Mouse (Mus musculus) limb, embryonic 11.5 days (tissue): ENCODE measurements around the gene Pitpnm1. TPM values are rescaled to one million over a fixed set of nuclear protein-coding genes. Genes with fewer than 3 reads are reported as not detected.
"Not testable (repeated sequence)": the region's sequence is repeated elsewhere in the genome, so short reads cannot be mapped to it uniquely, and the experiment has no call there.

Experiments used
- ATAC-seq: fragments of 200-750 bp; cut with Nextera tagmentation; 2 replicates; pipeline ENCODE4 v1.8.0; 2017; ENCODE audit warnings: low read depth; ENCODE audit not compliant: insufficient number of reproducible peaks, low FRiP score, low TSS enrichment
- DNase-seq: peaks from one replicate; pipeline ENCODE4 v3.0.0-alpha.2; 2015; ENCODE audit warnings: low spot score
- H3K27ac ChIP-seq: fragments of 300-500 bp; sonication (generic); replicated peaks from 2 replicates; pipeline ENCODE4 v1.5.1; 2014; ENCODE audit warnings: low read depth, mild to moderate bottlenecking, low read length
- H3K27me3 ChIP-seq: fragments of 300-500 bp; sonication (generic); 2 replicates; pipeline ENCODE4 v1.6.1; 2014; ENCODE audit warnings: mild to moderate bottlenecking, low read length, mixed read lengths; ENCODE audit not compliant: control insufficient read depth, insufficient read depth
- H3K36me3 ChIP-seq: fragments of 300-500 bp; sonication (generic); 2 replicates; pipeline ENCODE4 v1.6.1; 2014; ENCODE audit warnings: mild to moderate bottlenecking, low read length, moderate library complexity, mixed read lengths; ENCODE audit not compliant: control insufficient read depth, insufficient read depth
- H3K4me1 ChIP-seq: fragments of 300-500 bp; sonication (generic); 2 replicates; pipeline ENCODE4 v1.6.1; 2014; ENCODE audit warnings: low read length, mixed read lengths; ENCODE audit not compliant: control insufficient read depth, insufficient read depth
- H3K4me2 ChIP-seq: fragments of 300-500 bp; sonication (generic); 2 replicates; pipeline ENCODE4 v1.6.1; 2014; ENCODE audit warnings: low read depth, mild to moderate bottlenecking, moderate library complexity; ENCODE audit not compliant: severe bottlenecking
- H3K4me3 ChIP-seq: fragments of 300-500 bp; sonication (generic); 2 replicates; pipeline ENCODE4 v1.5.1; 2014; ENCODE audit warnings: low read depth, low read length
- H3K9ac ChIP-seq: fragments of 300-500 bp; sonication (generic); 2 replicates; pipeline ENCODE4 v1.6.1; 2014; ENCODE audit warnings: mild to moderate bottlenecking, low read length
- H3K9me3 ChIP-seq: fragments of 300-500 bp; sonication (generic); 2 replicates; pipeline ENCODE4 v1.6.1; 2016; ENCODE audit warnings: low read length; ENCODE audit not compliant: control insufficient read depth
- WGBS: fragments of 180-500 bp; shearing (Covaris S2); extraction: QIAGEN DNeasy Blood & Tissue Kit; methylation state at CpG from one replicate; pipeline ENCODE4 v1.1.7; 2014; 5-methylcytosine and 5-hydroxymethylcytosine counted together
- polyA plus RNA-seq: library from polyadenylated mRNA; unstranded; fragments of >200 nt; fragmentation: Nextera tagmentation; extraction: Ambion mirVana; gene quantifications from 2 replicates; pipeline ENCODE4 v1.2.1, GENCODE M21; 2014

Pitpnm1 gene
- polyA plus RNA-seq, 1 experiment from 2014 or later = 4.8 TPM

DNA sequence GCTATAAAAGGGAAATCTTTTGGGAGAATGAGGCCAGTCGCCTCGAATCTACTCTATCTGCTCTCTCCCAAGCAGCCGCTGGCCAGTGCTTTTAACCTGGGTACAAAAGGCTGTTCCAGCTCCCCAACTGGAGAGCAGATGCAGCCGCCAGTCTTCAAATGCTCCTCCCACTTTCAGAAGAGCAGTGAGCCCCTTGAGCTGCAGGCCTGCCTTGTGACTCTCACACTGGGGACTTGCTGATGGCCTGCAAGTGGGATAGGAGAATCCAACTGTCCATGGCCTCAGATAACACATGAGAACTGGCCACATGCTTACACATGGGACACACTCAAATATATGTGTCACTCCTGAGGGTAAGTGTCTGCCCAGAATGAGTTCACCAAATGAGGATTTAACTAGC is 43.1 kb upstream of the Pitpnm1 start:
- no peaks in the 10 kb centered on the region for H3K27me3 ChIP-seq
- 46% methylated on average over 4 of the region's 4 CpGs for WGBS
- H3K9me3 ChIP-seq = no peaks in the 10 kb centered on the region
- no peaks in the 10 kb centered on the region for H3K36me3 ChIP-seq
- H3K27ac ChIP-seq = no peak overlapping the region
- no peak for DNase-seq
- no peak overlapping the region for H3K9ac ChIP-seq
- no peaks in the 10 kb centered on the region for H3K4me1 ChIP-seq
- no peak overlapping the region for H3K4me2 ChIP-seq
- H3K4me3 ChIP-seq = no peak overlapping the region
- ATAC-seq = no peak

DNA sequence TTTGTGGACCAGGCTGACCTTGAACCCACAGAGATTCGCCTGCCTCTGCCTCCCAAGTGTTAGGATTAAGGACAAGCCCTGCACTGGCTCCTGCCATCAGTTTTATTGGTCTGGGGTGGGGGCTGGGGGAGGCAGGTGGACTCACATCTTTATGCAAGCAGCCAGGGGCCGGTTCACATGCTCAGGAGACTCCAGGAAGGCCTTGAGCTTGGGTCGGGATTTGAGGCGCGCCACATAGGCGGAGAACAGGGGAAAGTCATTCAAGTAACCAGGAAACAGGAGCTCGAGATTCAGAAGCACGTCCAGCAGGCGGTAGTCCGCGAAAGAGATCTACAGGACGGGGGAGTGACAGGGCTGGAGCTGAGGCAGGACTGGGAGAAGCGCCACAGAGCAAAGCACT is 42.4 kb upstream of the Pitpnm1 start:
- H3K9me3 ChIP-seq = no peaks in the 10 kb centered on the region
- WGBS = 87% methylated on average over 13 of the region's 13 CpGs

DNA sequence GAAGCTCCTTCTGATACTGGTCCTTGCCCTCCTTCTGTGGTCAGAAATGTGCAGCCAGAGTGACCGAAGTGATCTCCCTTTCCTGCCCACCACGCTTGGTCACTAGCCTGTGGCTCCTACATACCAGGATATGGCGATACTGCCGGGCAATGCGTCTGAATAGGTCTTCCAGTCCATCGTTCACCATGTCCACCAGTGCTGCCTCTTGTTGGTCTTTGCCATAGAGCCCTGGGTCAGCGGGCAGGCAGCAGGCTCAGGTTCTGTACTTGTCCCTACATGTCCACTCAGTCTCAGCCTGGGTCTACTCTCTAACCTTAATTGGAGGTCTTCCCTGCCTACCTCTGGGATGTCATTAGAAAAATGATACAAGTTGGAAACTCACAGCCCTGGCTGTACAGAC is 41.8 kb upstream of the Pitpnm1 start:
- Histone ChIP-seq H3K9me3 (no peaks in the 10 kb centered on the region), H3K36me3 (no peaks in the 10 kb centered on the region)
- 94% methylated on average over 7 of the region's 7 CpGs for WGBS

More for the DNA sequence above, 42.4 kb upstream of the Pitpnm1 start:
- no peak overlapping the region for H3K27ac ChIP-seq
- H3K4me1 ChIP-seq = no peaks in the 10 kb centered on the region
- H3K4me3 ChIP-seq = no peak overlapping the region
- ATAC-seq (no peak), DNase-seq (no peak)
- H3K27me3 ChIP-seq = no peaks in the 10 kb centered on the region
- no peak overlapping the region for H3K9ac ChIP-seq
- no peaks in the 10 kb centered on the region for H3K36me3 ChIP-seq
- no peak overlapping the region for H3K4me2 ChIP-seq

DNA sequence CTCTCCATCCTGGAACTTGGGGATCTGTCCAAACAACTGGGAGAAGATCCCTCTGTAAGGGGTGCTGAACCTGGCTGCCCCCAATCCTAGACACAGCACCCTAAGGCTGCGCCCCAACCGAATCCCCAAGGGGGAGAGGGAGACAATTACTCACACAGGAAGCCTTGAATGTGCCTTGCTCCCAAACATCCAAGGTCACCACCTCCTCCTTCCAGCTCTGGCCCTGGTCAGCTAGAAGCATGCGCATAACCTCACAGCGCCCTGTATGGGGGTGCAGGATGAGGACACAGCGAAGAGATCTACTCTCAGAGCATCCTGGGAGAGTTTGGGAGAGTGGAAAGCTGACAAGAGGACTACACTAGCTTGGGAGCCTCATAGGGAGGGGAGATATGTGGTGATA is 41.2 kb upstream of the Pitpnm1 start:
- Histone ChIP-seq H3K9ac (no peak overlapping the region), H3K4me3 (no peak overlapping the region), H3K27me3 (no peaks in the 10 kb centered on the region), H3K4me2 (no peak overlapping the region), H3K4me1 (no peaks in the 10 kb centered on the region), H3K27ac (no peak overlapping the region), H3K9me3 (no peaks in the 10 kb centered on the region), H3K36me3 (no peaks in the 10 kb centered on the region)
- WGBS = 90% methylated on average over 5 of the region's 5 CpGs
- ATAC-seq (no peak), DNase-seq (no peak)

More for the DNA sequence above, 41.8 kb upstream of the Pitpnm1 start:
- no peak overlapping the region for H3K27ac ChIP-seq
- H3K4me3 ChIP-seq = no peak overlapping the region
- ATAC-seq (no peak), DNase-seq (no peak)
- H3K9ac ChIP-seq = no peak overlapping the region
- H3K27me3 ChIP-seq = no peaks in the 10 kb centered on the region
- no peaks in the 10 kb centered on the region for H3K4me1 ChIP-seq
- no peak overlapping the region for H3K4me2 ChIP-seq

DNA sequence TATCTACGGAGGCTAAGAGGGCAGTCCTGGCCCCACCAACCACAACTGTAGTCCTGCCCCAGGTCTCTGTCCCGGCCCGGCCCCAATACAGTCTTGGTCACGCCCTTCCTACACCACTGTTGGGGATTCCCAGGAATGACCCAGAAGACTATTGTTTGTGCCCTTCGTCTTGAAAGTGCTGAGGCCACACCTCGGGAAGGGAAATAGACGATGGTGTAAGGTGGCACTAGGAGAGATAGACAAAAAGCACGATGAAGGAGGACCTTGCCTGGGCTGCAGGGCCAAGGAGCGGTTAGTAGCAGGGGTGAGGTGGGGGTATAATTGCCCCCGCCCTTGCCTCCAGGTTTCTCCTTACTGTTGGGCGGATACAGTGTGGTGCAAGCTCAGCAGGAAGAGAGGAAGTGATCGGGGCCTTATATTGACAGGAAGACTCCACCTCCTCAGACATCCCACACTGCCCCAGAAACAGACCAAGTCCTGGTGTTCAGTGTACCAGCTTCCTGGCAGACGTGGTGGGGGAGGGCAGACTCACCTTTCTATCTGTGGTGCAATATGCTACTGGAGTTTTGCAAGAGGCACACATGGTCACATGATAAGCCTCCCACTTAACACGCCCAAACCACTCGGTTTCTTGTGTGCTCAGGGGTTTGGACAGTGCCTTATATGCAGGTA is 40.6 kb upstream of the Pitpnm1 start, which contains the start of gene Gstp3:
TSS of gene Gstp3 (minus strand) at position 501 of the 672 bp plus-strand sequence.
- DNase-seq = no peak
- Histone ChIP-seq H3K9me3 (no peaks in the 10 kb centered on the region), H3K27ac (no peak within 1 kb of the TSS), H3K4me3 (no peak within 1 kb of the TSS), H3K4me1 (no peaks in the 10 kb centered on the region), H3K27me3 (no peaks in the 10 kb centered on the region), H3K4me2 (no peak within 1 kb of the TSS), H3K9ac (no peak within 1 kb of the TSS), H3K36me3 (no peaks in the 10 kb centered on the region)
- 82% methylated on average over 15 of the region's 15 CpGs for WGBS
- no peak for ATAC-seq

DNA sequence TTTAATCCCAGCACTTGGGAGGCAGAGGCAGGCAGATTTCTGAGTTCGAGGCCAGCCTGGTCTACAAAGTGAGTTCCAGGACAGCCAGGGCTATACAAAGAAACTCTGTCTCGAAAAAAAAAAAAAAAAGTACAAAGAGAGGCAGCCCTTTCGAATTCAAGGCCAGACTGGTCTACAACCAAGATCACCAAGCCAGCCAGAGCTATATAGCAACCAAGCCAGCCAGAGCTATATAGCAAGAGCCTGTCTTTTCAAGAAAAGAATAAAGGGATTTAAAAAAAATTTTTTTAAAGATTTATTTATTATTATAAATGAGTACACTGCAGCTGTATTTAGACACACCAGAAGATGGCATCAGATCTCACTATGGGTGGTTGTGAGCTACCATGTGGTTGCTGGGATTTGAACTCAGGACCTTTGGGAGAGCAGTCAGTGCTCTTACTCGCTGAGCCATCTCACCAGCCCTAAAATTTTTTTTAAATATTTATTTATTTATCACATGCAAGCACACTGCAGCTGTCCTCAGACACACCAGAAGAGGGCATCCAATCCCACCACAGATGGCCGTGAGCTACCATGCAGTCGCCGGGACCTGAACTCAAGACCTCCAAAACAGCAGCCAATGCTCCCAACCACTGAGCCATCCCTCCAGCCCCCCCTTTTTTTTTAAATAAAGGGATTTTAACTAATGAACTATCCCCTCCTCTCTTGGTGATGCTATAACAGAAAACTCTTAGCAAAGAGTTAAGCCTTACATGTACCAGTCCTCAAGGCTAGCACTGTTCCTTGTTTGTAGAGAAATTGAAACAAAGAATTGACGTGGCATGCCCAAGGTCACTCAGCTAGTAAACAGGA is 39.5 kb upstream of the Pitpnm1 start:
- not testable (repeated sequence) for H3K27me3 ChIP-seq, H3K9ac ChIP-seq, H3K4me1 ChIP-seq, ATAC-seq, H3K36me3 ChIP-seq, H3K9me3 ChIP-seq, H3K4me3 ChIP-seq, DNase-seq, H3K4me2 ChIP-seq, H3K27ac ChIP-seq
- WGBS = 94% methylated on average over 8 of the region's 8 CpGs

DNA sequence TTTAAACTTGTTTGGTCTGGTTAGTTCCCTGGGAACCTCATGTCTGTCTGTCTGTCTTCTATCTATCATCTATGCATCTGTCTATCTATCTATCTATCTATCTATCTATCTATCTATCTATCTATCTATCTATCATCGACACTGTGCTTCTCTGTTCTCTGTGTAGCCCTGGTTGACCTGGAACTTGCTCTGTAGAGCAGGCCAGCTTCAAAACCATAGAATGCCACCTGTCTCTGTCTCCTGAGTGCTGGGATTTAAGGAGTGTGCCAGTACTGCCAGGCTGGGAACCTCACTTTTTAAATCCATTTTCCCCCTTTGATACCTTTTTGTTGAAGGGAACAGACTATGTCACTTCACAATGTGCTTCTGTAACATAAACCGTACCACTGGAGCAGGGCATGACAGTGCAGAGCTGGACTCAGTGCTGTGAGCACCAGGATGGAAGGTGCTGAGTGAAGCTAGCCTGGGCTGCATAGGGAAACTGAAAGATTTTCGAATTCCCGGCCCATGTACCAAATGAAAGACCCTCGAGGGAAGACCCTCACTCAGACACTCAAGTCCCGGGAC is 38.8 kb upstream of the Pitpnm1 start:
- 92% methylated on average over 5 of the region's 6 CpGs for WGBS
- H3K27ac ChIP-seq = no peak overlapping the region

DNA sequence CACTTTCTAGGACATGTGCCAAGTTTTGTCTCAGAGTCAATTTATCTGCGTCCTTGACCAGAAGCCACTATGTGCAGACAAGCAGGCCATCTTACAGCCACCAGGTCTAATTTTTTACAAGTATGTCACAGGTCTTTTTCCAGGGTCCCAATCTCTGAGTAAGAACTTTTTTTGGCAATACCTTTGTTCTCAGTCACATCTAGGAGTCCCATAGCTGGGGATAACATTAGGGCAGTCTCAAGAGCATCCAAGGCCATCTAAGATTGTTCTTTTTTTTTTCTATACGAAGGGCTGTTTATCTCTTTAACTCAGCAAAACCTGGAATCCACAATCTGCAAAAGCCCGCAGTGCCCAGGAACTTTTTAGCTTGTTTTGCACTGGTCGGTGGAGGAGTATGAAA is 36.4 kb upstream of the Pitpnm1 start:
- not testable (repeated sequence) for DNase-seq, H3K9me3 ChIP-seq, H3K27me3 ChIP-seq, H3K36me3 ChIP-seq, H3K4me3 ChIP-seq, H3K9ac ChIP-seq, H3K4me2 ChIP-seq, H3K27ac ChIP-seq, ATAC-seq, H3K4me1 ChIP-seq
- WGBS = 84% methylated on average over 2 of the region's 4 CpGs

More for the DNA sequence above, 38.8 kb upstream of the Pitpnm1 start:
- no peak overlapping the region for H3K4me3 ChIP-seq
- no peaks in the 10 kb centered on the region for H3K4me1 ChIP-seq
- DNase-seq (no peak), ATAC-seq (no peak)
- no peak overlapping the region for H3K4me2 ChIP-seq
- H3K9me3 ChIP-seq = no peaks in the 10 kb centered on the region
- no peaks in the 10 kb centered on the region for H3K27me3 ChIP-seq
- no peak overlapping the region for H3K9ac ChIP-seq
- H3K36me3 ChIP-seq = no peaks in the 10 kb centered on the region
